Mouse (Mus musculus) T-cell, adult 66 days (primary cell): ENCODE results near the gene Snai3. TPM values are rescaled to one million over a fixed set of nuclear protein-coding genes. Genes with fewer than 3 reads are reported as not detected.

Experiments
- total RNA-seq, 2 experiments: library from RNA; stranded (reverse); gene quantifications; 3 replicates in 1 of 2; 4 replicates in 1 of 2; pipeline ENCODE4 v1.2.4; 2023

Gene Snai3
- 1 to 10 TPM; 6.2 to 6.9 TPM for total RNA-seq

GRCm38 (mm10) chr8:122460524-122461472, at the start of gene Snai3:
Snai3 (minus strand) TSS chr8:122460733.

GRCm38 (mm10) chr8:122475580-122476320, 15.2 kb upstream of the Snai3 start, which contains the start of the genes Rnf166 and Ctu2:
Rnf166 (minus strand) TSS chr8:122476064.
Ctu2 (plus strand) TSS chr8:122476143.

GRCm38 (mm10) chr8:122443262-122444006, 17.1 kb downstream of the Snai3 start, which contains the start of gene Mvd:
Mvd (minus strand) TSS chr8:122443422.

GRCm38 (mm10) chr8:122432443-122433268, 27.9 kb downstream of the Snai3 start, which contains the start of gene Cyba:
Cyba (minus strand) TSS chr8:122432930.

GRCm38 (mm10) chr8:122421376-122422070, 39.0 kb downstream of the Snai3 start, which contains the start of gene Il17c:
Il17c (plus strand) TSS chr8:122422020.

Other genes with a start within 250 kb of the Snai3 start
- gene Zfpm1, start 178.6 kb downstream of the Snai3 start, total RNA-seq, result 10 to 100 TPM; 73.7 to 74.3 TPM
- not detected for gene Trhr2, start 100.0 kb downstream of the Snai3 start, total RNA-seq
- gene Zc3h18, start 84.1 kb downstream of the Snai3 start, total RNA-seq, result 100 to 1,000 TPM in 1 of 2 experiments, 10 to 100 TPM in 1; 99.5 to 108 TPM
- 1 to 10 TPM in 1 of 2 experiments, not detected in 1; 1.1 TPM for gene Il17c, start 38.7 kb downstream of the Snai3 start, total RNA-seq
- gene Cyba, start 27.8 kb downstream of the Snai3 start, total RNA-seq, result 100 to 1,000 TPM; 150 to 183 TPM
- gene Mvd, start 17.3 kb downstream of the Snai3 start, total RNA-seq, result 10 to 100 TPM; 12.1 to 14.2 TPM
- gene Rnf166, start 15.3 kb upstream of the Snai3 start, total RNA-seq, result 10 to 100 TPM; 91.9 to 98.7 TPM
- gene Ctu2, start 15.4 kb upstream of the Snai3 start, total RNA-seq, result 10 to 100 TPM; 58.5 to 59.7 TPM
- gene Piezo1, start 90.6 kb upstream of the Snai3 start, total RNA-seq, result 10 to 100 TPM; 51.0 TPM
- gene Cdt1, start 107.3 kb upstream of the Snai3 start, total RNA-seq, result 10 to 100 TPM; 72.0 to 78.6 TPM
- gene Aprt, start 116.2 kb upstream of the Snai3 start, total RNA-seq, result 10 to 100 TPM; 78.5 to 82.2 TPM
- 10 to 100 TPM; 10.7 to 11.5 TPM for gene Galns, start 150.7 kb upstream of the Snai3 start, total RNA-seq
- gene Trappc2l, start 150.9 kb upstream of the Snai3 start, total RNA-seq, result 10 to 100 TPM; 39.9 to 44.3 TPM
- gene Pabpn1l, start 162.0 kb upstream of the Snai3 start, total RNA-seq, result not detected
- 1 to 10 TPM; 2.8 to 4.6 TPM for gene Cbfa2t3, start 238.4 kb upstream of the Snai3 start, total RNA-seq